8 mouse cellular contexts compared by ENCODE assay signal in the genomic region with DNA sequence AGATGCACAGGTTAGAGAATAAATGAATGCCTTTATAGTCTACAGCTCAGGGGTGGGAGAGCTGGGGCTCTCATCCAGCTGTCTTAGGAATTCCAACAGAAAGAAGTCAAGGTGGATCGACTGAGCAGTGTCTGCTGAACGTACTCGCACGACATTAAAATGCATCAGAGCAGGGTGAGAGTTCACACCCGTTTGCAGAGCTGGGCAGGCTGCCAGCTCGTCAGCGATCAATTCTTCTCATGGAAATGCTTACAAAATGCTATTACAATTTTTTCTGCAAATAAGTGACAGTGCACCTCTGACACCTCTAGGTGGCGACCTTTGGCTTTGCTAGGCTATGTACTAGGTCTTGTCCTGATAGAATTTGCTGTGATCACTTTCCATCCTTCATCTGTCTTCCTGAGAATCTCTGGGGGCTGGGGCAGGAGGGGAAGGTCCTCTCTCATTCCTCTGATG.
DNase-seq lines count a peak whose midpoint lies in the region; ATAC-seq and TF ChIP-seq lines count a peak whose summit lies in the region.

No protein-coding gene starts in this region.

- H3K9ac ChIP-seq in kidney, embryonic 15.5 days: no peak overlapping the region
- no peak overlapping the region for H3K9ac ChIP-seq in forebrain, embryonic 15.5 days (replicated peaks)
- no peak overlapping the region for H3K9ac ChIP-seq in stomach, embryonic 16.5 days (ENCODE audit: low read length)

- no peaks in the 10 kb centered on the region for H3K27me3 ChIP-seq in kidney, adult 2 months (replicated peaks; ENCODE audit: control insufficient read depth, insufficient read depth, low read length)
- H3K27me3 ChIP-seq in kidney, embryonic 15.5 days: no peaks in the 10 kb centered on the region
- no peaks in the 10 kb centered on the region for H3K27me3 ChIP-seq in forebrain, embryonic 15.5 days
- H3K27me3 ChIP-seq in stomach, embryonic 16.5 days (ENCODE audit: control insufficient read depth, insufficient read depth, low read length): no peaks in the 10 kb centered on the region

- WGBS in kidney, adult 2 months: 25% methylated on average over 8 of the region's 8 CpGs
- 43% methylated on average over 8 of the region's 8 CpGs for WGBS in kidney, embryonic 15.5 days
- WGBS in forebrain, embryonic 15.5 days: 4% methylated on average over 8 of the region's 8 CpGs
- 14% methylated on average over 8 of the region's 8 CpGs for WGBS in stomach, embryonic 16.5 days

- peak; percentile 36; the same call in 1 of the 2 replicates for TF ChIP-seq CTCF in kidney, adult 2 months (conservative IDR thresholded peaks at IDR 0.05; ENCODE audit: insufficient read depth, insufficient read length, low read depth, low read length)
- peak; percentile 86 for TF ChIP-seq CTCF in layer of hippocampus, adult 2 months (conservative IDR thresholded peaks at IDR 0.05)

- H3K4me1 ChIP-seq in kidney, adult 2 months (ENCODE audit: control insufficient read depth, insufficient read depth, low read length): no peaks in the 10 kb centered on the region
- no peaks in the 10 kb centered on the region for H3K4me1 ChIP-seq in kidney, embryonic 15.5 days
- H3K4me1 ChIP-seq in forebrain, embryonic 15.5 days: peaks cover 8% of the 10 kb centered on the region
- H3K4me1 ChIP-seq in stomach, embryonic 16.5 days (ENCODE audit: control insufficient read depth, insufficient read depth, low read length): no peaks in the 10 kb centered on the region

- no peak overlapping the region for H3K4me3 ChIP-seq in kidney, adult 2 months (ENCODE audit: insufficient read depth, low read depth, low read length)
- H3K4me3 ChIP-seq in kidney, embryonic 15.5 days (replicated peaks): no peak overlapping the region
- no peak overlapping the region for H3K4me3 ChIP-seq in forebrain, embryonic 15.5 days
- H3K4me3 ChIP-seq in layer of hippocampus, adult 2 months: peak overlapping the region; percentile 27; the same call in 1 of the 2 replicates
- H3K4me3 ChIP-seq in stomach, embryonic 16.5 days (replicated peaks; ENCODE audit: low read length): no peak overlapping the region

- H3K36me3 ChIP-seq in kidney, adult 2 months (ENCODE audit: control insufficient read depth, insufficient read depth, low read length): no peaks in the 10 kb centered on the region
- no peaks in the 10 kb centered on the region for H3K36me3 ChIP-seq in kidney, embryonic 15.5 days
- no peaks in the 10 kb centered on the region for H3K36me3 ChIP-seq in forebrain, embryonic 15.5 days
- H3K36me3 ChIP-seq in stomach, embryonic 16.5 days (ENCODE audit: control insufficient read depth, insufficient read depth, low read length): no peaks in the 10 kb centered on the region

- no peak for ATAC-seq in kidney, embryonic 15.5 days (replicated peaks; ENCODE audit: low FRiP score)
- ATAC-seq in forebrain, embryonic 15.5 days (replicated peaks): peak; percentile 97
- ATAC-seq in stomach, embryonic 16.5 days (ENCODE audit: insufficient read depth, low FRiP score): 0 out of 2 replicates have a peak, but pooled peaks have one; percentile 29

- no peaks in the 10 kb centered on the region for H3K9me3 ChIP-seq in kidney, embryonic 15.5 days (replicated peaks)
- no peaks in the 10 kb centered on the region for H3K9me3 ChIP-seq in forebrain, embryonic 15.5 days
- H3K9me3 ChIP-seq in stomach, embryonic 16.5 days (replicated peaks; ENCODE audit: control insufficient read depth, low read length): no peaks in the 10 kb centered on the region

- no peak overlapping the region for H3K4me2 ChIP-seq in kidney, embryonic 15.5 days
- peak overlapping the region; percentile 32 for H3K4me2 ChIP-seq in forebrain, embryonic 15.5 days (replicated peaks)
- no peak overlapping the region for H3K4me2 ChIP-seq in stomach, embryonic 16.5 days (ENCODE audit: low read depth, low read length)

- no peak overlapping the region for H3K27ac ChIP-seq in kidney, adult 2 months (ENCODE audit: insufficient read depth, low read depth, low read length)
- no peak overlapping the region for H3K27ac ChIP-seq in kidney, embryonic 15.5 days
- peak overlapping the region; percentile 32 for H3K27ac ChIP-seq in forebrain, embryonic 15.5 days (replicated peaks)
- no peak overlapping the region for H3K27ac ChIP-seq in layer of hippocampus, adult 2 months
- H3K27ac ChIP-seq in stomach, embryonic 16.5 days (ENCODE audit: low read length): no peak overlapping the region

- peak; percentile 14 for DNase-seq in kidney, adult 2 months
- peak; percentile 81 for DNase-seq in brain, adult 2 months (ENCODE audit: low read depth, low spot score)
- peak; percentile 66 to 71 for DNase-seq in layer of hippocampus, adult 2 months (ENCODE audit: low spot score in 2 of 2)
- peak; percentile 61 for DNase-seq in mesoderm, embryonic 11.5 days (ENCODE audit: low read depth, low spot score)
- DNase-seq in heart, adult 9 months (ENCODE audit: low spot score in 2 of 2): no peak

- no peak for TF ChIP-seq POLR2A in kidney, adult 2 months (IDR thresholded peaks at IDR 0.05; ENCODE audit: low read depth, low read length)

Comparison
In these comparisons a context has a peak if more than half of its experiments do, and no peak if none do; other contexts are left out.
1. DNase-seq: peak in kidney, adult 2 months (single experiment), brain, adult 2 months (single experiment), layer of hippocampus, adult 2 months (2 of 2) and mesoderm, embryonic 11.5 days (single experiment); none in heart, adult 9 months (0 of 2).